Mouse (Mus musculus) hindbrain, embryonic 16.5 days (tissue): Measurements from ENCODE around the gene Tfe3. TPM values are rescaled to one million over a fixed set of nuclear protein-coding genes. Genes with fewer than 3 reads are reported as not detected.
"Not testable (repeated sequence)": the region's sequence is repeated elsewhere in the genome, so short reads cannot be mapped to it uniquely, and the experiment has no call there.

Source experiments
- ATAC-seq: fragments of 200-750 bp; cut with Nextera tagmentation; 2 replicates; pipeline ENCODE4 v1.8.0; 2017; ENCODE audit warnings: moderate TSS enrichment, moderate library complexity
- H3K27ac ChIP-seq: fragments of 300-500 bp; sonication (generic); 2 replicates; pipeline ENCODE4 v1.5.1; 2014; ENCODE audit warnings: low read depth, mild to moderate bottlenecking, control low read depth, low read length, moderate library complexity
- H3K27me3 ChIP-seq: fragments of 300-500 bp; sonication (generic); replicated peaks from 2 replicates; pipeline ENCODE4 v1.6.1; 2014; ENCODE audit warnings: low read length; ENCODE audit not compliant: control insufficient read depth, insufficient read depth
- H3K36me3 ChIP-seq: fragments of 300-500 bp; sonication (generic); 2 replicates; pipeline ENCODE4 v1.6.1; 2014; ENCODE audit warnings: mild to moderate bottlenecking, low read length, moderate library complexity, mixed read lengths; ENCODE audit not compliant: control insufficient read depth, insufficient read depth
- H3K4me1 ChIP-seq: fragments of 300-500 bp; sonication (generic); 2 replicates; pipeline ENCODE4 v1.6.1; 2014; ENCODE audit warnings: low read depth, low read length; ENCODE audit not compliant: control insufficient read depth, insufficient read depth
- H3K4me2 ChIP-seq: fragments of 300-500 bp; sonication (generic); 2 replicates; pipeline ENCODE4 v1.6.1; 2014; ENCODE audit warnings: mild to moderate bottlenecking, low read length, control low read depth, moderate library complexity
- H3K4me3 ChIP-seq: fragments of 300-500 bp; sonication (generic); 2 replicates; pipeline ENCODE4 v1.5.1; 2014; ENCODE audit warnings: mild to moderate bottlenecking, low read length, control low read depth, moderate library complexity
- H3K9ac ChIP-seq: fragments of 300-500 bp; sonication (generic); 2 replicates; pipeline ENCODE4 v1.6.1; 2014; ENCODE audit warnings: low read depth, mild to moderate bottlenecking, control low read depth, low read length, moderate library complexity
- H3K9me3 ChIP-seq: fragments of 300-500 bp; sonication (generic); 2 replicates; pipeline ENCODE4 v1.6.1; 2014; ENCODE audit warnings: mild to moderate bottlenecking, low read length, moderate library complexity; ENCODE audit not compliant: control insufficient read depth
- WGBS: fragments of 180-500 bp; shearing (Covaris S2); extraction: QIAGEN DNeasy Blood & Tissue Kit; methylation state at CpG from one replicate; pipeline ENCODE4 v1.1.7; 2014; 5-methylcytosine and 5-hydroxymethylcytosine counted together
- polyA plus RNA-seq: library from polyadenylated mRNA; unstranded; fragments of >200 nt; fragmentation: Nextera tagmentation; extraction: Ambion mirVana; gene quantifications from 2 replicates; pipeline ENCODE4 v1.2.1, GENCODE M21; 2015

The Tfe3 gene
- polyA plus RNA-seq, 1 experiment from 2014 or later: 20.4 TPM

- Histone ChIP-seq H3K4me3 (peak within 1 kb of the TSS; percentile 53), H3K4me2 (peak within 1 kb of the TSS; percentile 61), H3K36me3 (0 out of 2 replicates have a peak, but pooled peaks cover 2% of the 10 kb centered on the region), H3K9ac (peak within 1 kb of the TSS; percentile 64), H3K4me1 (peaks cover 5% of the 10 kb centered on the region; the same call in 1 of the 2 replicates), H3K9me3 (no peaks in the 10 kb centered on the region), H3K27ac (peak within 1 kb of the TSS; percentile 52), H3K27me3 (no peaks in the 10 kb centered on the region)
- ATAC-seq: peak; percentile 94
- 12% methylated on average over 24 of the region's 24 CpGs for WGBS
Observed at GRCm38 (mm10) chrX:7789542-7790136, 27.3 kb downstream of the Tfe3 start, which contains the start of gene Gripap1. Gripap1 (plus strand) TSS chrX:7789765.

GRCm38 (mm10) chrX:7790309-7790708 is 27.9 kb downstream of the Tfe3 start:
- Histone ChIP-seq H3K27me3 (no peaks in the 10 kb centered on the region), H3K4me2 (peak overlapping the region; percentile 61), H3K4me1 (peaks cover 5% of the 10 kb centered on the region; the same call in 1 of the 2 replicates), H3K9ac (peak overlapping the region; percentile 64), H3K4me3 (peak overlapping the region; percentile 53), H3K27ac (peak overlapping the region; percentile 52), H3K9me3 (no peaks in the 10 kb centered on the region), H3K36me3 (peaks cover 5% of the 10 kb centered on the region; the same call in 1 of the 2 replicates)
- WGBS: 20% methylated on average over 5 of the region's 5 CpGs
- no peak for ATAC-seq

GRCm38 (mm10) chrX:7793361-7793760 is 31.0 kb downstream of the Tfe3 start:
- no peak for ATAC-seq
- H3K4me1 ChIP-seq: peaks cover 5% of the 10 kb centered on the region; the same call in 1 of the 2 replicates
- 53% methylated on average over 3 of the region's 3 CpGs for WGBS
- no peak overlapping the region for H3K9ac ChIP-seq
- no peak overlapping the region for H3K27ac ChIP-seq
- H3K4me2 ChIP-seq: no peak overlapping the region
- H3K36me3 ChIP-seq: peaks cover 5% of the 10 kb centered on the region; the same call in 1 of the 2 replicates
- no peaks in the 10 kb centered on the region for H3K9me3 ChIP-seq
- H3K4me3 ChIP-seq: no peak overlapping the region
- no peaks in the 10 kb centered on the region for H3K27me3 ChIP-seq

GRCm38 (mm10) chrX:7795016-7795415 is 32.7 kb downstream of the Tfe3 start:
- Histone ChIP-seq H3K9me3 (no peaks in the 10 kb centered on the region), H3K4me1 (peaks cover 5% of the 10 kb centered on the region; the same call in 1 of the 2 replicates), H3K4me3 (no peak overlapping the region), H3K9ac (no peak overlapping the region), H3K4me2 (no peak overlapping the region), H3K27me3 (no peaks in the 10 kb centered on the region), H3K36me3 (peaks cover 7% of the 10 kb centered on the region; the same call in 1 of the 2 replicates), H3K27ac (no peak overlapping the region)
- no peak for ATAC-seq
- 35% methylated on average over 7 of the region's 7 CpGs for WGBS

GRCm38 (mm10) chrX:7797327-7797726 is 35.0 kb downstream of the Tfe3 start:
- WGBS: 91% methylated on average over 3 of the region's 3 CpGs
- no peak overlapping the region for H3K27ac ChIP-seq
- H3K9me3 ChIP-seq: no peaks in the 10 kb centered on the region
- H3K4me1 ChIP-seq: no peaks in the 10 kb centered on the region
- H3K4me3 ChIP-seq: no peak overlapping the region
- H3K36me3 ChIP-seq: peaks cover 10% of the 10 kb centered on the region; the same call in 1 of the 2 replicates
- no peak for ATAC-seq
- no peak overlapping the region for H3K9ac ChIP-seq
- H3K4me2 ChIP-seq: no peak overlapping the region
- no peaks in the 10 kb centered on the region for H3K27me3 ChIP-seq

- H3K4me1 ChIP-seq, H3K4me2 ChIP-seq, H3K4me3 ChIP-seq, H3K27me3 ChIP-seq, H3K36me3 ChIP-seq, H3K9ac ChIP-seq, H3K9me3 ChIP-seq, H3K27ac ChIP-seq, ATAC-seq: not testable (repeated sequence)
- WGBS: 94% methylated on average over 2 of the region's 2 CpGs
Observed at GRCm38 (mm10) chrX:7802157-7802556, 39.8 kb downstream of the Tfe3 start.

- H3K36me3 ChIP-seq: not testable (repeated sequence)
Observed at GRCm38 (mm10) chrX:7815016-7815415, 52.7 kb downstream of the Tfe3 start.

GRCm38 (mm10) chrX:7821865-7822779 is 59.8 kb downstream of the Tfe3 start, which contains the start of gene Kcnd1:
Kcnd1 (plus strand) TSS chrX:7822289.
- ATAC-seq: peak; percentile 85
- Histone ChIP-seq H3K9ac (peak within 1 kb of the TSS; percentile 63), H3K4me3 (peak within 1 kb of the TSS; percentile 45), H3K9me3 (peaks cover 2% of the 10 kb centered on the region; the same call in 1 of the 2 replicates), H3K4me1 (no peaks in the 10 kb centered on the region; the same call in 1 of the 2 replicates), H3K4me2 (peak within 1 kb of the TSS; percentile 61), H3K27ac (no peak within 1 kb of the TSS), H3K36me3 (peaks cover 5% of the 10 kb centered on the region), H3K27me3 (no peaks in the 10 kb centered on the region)
- 21% methylated on average over 22 of the region's 24 CpGs for WGBS

More at GRCm38 (mm10) chrX:7815016-7815415, 52.7 kb downstream of the Tfe3 start:
- not testable (repeated sequence) for H3K4me2 ChIP-seq, ATAC-seq, H3K27ac ChIP-seq, H3K9me3 ChIP-seq, H3K9ac ChIP-seq, H3K4me1 ChIP-seq, H3K27me3 ChIP-seq, H3K4me3 ChIP-seq
- whole genome bisulfite sequencing: 46% methylated on average over 8 of the region's 8 CpGs
